Mouse (Mus musculus) liver, embryonic 14.5 days (tissue): Measurements from ENCODE around the gene Trpc4. TPM values are rescaled to one million over a fixed set of nuclear protein-coding genes. Genes with fewer than 3 reads are reported as not detected.

Source experiments
- ATAC-seq: fragments of 200-750 bp; cut with Nextera tagmentation; 2 replicates; pipeline ENCODE4 v1.8.0; 2017; ENCODE audit warnings: moderate number of reproducible peaks, mild to moderate bottlenecking, moderate library complexity; ENCODE audit not compliant: insufficient read depth
- DNase-seq, 3 experiments: peaks; one replicate each; pipeline ENCODE4 v3.0.0-alpha.2; 2012 to 2013; ENCODE audit warnings: low read depth in 3 of 3, low spot score in 3 of 3
- H3K27ac ChIP-seq: fragments of 300-500 bp; sonication (generic); 2 replicates; pipeline ENCODE4 v1.5.1; 2014; ENCODE audit warnings: moderate library complexity, mild to moderate bottlenecking, control low read depth, inconsistent platforms
- H3K27me3 ChIP-seq: fragments of 300-500 bp; sonication (generic); 2 replicates; pipeline ENCODE4 v1.6.1; 2014; ENCODE audit warnings: mild to moderate bottlenecking, low read length, moderate library complexity; ENCODE audit not compliant: control insufficient read depth, insufficient read depth
- H3K36me3 ChIP-seq: fragments of 300-500 bp; sonication (generic); replicated peaks from 2 replicates; pipeline ENCODE4 v1.6.1; 2014; ENCODE audit warnings: low read depth; ENCODE audit not compliant: control insufficient read depth, insufficient read depth
- H3K4me1 ChIP-seq, 2 experiments: fragments of 200-500 bp in 1 of 2; fragments of 300-500 bp in 1 of 2; sonication (generic) in 1 of 2; replicated peaks; 2 replicates each; pipeline ENCODE4 v1.6.1; 2012 to 2014; ENCODE audit warnings: antibody characterized with exemption in 1 of 2, inconsistent platforms in 1 of 2, low read length in 1 of 2; ENCODE audit not compliant: control insufficient read depth in 2 of 2, insufficient read depth in 2 of 2
- H3K4me2 ChIP-seq: fragments of 300-500 bp; sonication (generic); 2 replicates; pipeline ENCODE4 v1.6.1; 2014; ENCODE audit warnings: low read depth, mild to moderate bottlenecking, control low read depth, moderate library complexity
- H3K4me3 ChIP-seq, 2 experiments: fragments of 200-500 bp in 1 of 2; fragments of 300-500 bp in 1 of 2; sonication (generic) in 1 of 2; 2 replicates each; pipeline ENCODE4 v1.5.1; 2012 to 2014; ENCODE audit warnings: low read depth in 2 of 2, low read length in 2 of 2, mild to moderate bottlenecking in 2 of 2, control low read depth in 1 of 2, inconsistent platforms in 1 of 2, moderate library complexity in 1 of 2; ENCODE audit not compliant: insufficient read depth in 1 of 2
- H3K9ac ChIP-seq: fragments of 300-500 bp; sonication (generic); replicated peaks from 2 replicates; pipeline ENCODE4 v1.6.1; 2014; ENCODE audit warnings: mild to moderate bottlenecking, control low read depth, moderate library complexity
- H3K9me3 ChIP-seq: fragments of 300-500 bp; sonication (generic); 2 replicates; pipeline ENCODE4 v1.6.1; 2016; ENCODE audit warnings: low read length, mixed read lengths; ENCODE audit not compliant: control insufficient read depth
- CTCF ChIP-seq: IDR thresholded peaks from 2 replicates; pipeline ENCODE4 v1.5.1; 2016; ENCODE audit warnings: antibody characterized with exemption, low read depth, control low read depth
- EP300 ChIP-seq: IDR thresholded peaks from 2 replicates; pipeline ENCODE4 v1.6.1; 2016; ENCODE audit warnings: antibody characterized with exemption, low read depth
- WGBS: fragments of 180-500 bp; shearing (Covaris S2); extraction: QIAGEN DNeasy Blood & Tissue Kit; methylation state at CpG from one replicate; pipeline ENCODE4 v1.1.7; 2014; ENCODE audit not compliant: insufficient replicate concordance; 5-methylcytosine and 5-hydroxymethylcytosine counted together
- polyA plus RNA-seq, 2 experiments: library from polyadenylated mRNA; depleted of rRNA in 1 of 2; stranded (reverse) in 1 of 2; unstranded in 1 of 2; fragments of >200 nt; fragmentation: Nextera tagmentation in 1 of 2; extraction: Ambion mirVana in 1 of 2; gene quantifications; 2 replicates each; pipeline versions ENCODE4 v1.2.1 to v1.2.3; 2012 to 2014

Gene Trpc4
- polyA plus RNA-seq, 2 experiments, result 0.01 to 0.03 TPM

GRCm38 (mm10) chr3:54156316-54157000 is 623 bp downstream of the Trpc4 start:
- DNase-seq, result no peak
- WGBS, result under 1% methylated on average over 28 of the region's 28 CpGs
- Histone ChIP-seq H3K36me3 (no peaks in the 10 kb centered on the region), H3K27me3 (peaks cover 15% of the 10 kb centered on the region), H3K27ac (no peak overlapping the region), H3K4me3 (no peak overlapping the region), H3K4me2 (peak overlapping the region; percentile 18; the same call in 1 of the 2 replicates), H3K9me3 (no peaks in the 10 kb centered on the region), H3K4me1 (no peaks in the 10 kb centered on the region), H3K9ac (no peak overlapping the region)
- TF ChIP-seq EP300 (no peak), CTCF (no peak)
- no peak for ATAC-seq

DNA sequence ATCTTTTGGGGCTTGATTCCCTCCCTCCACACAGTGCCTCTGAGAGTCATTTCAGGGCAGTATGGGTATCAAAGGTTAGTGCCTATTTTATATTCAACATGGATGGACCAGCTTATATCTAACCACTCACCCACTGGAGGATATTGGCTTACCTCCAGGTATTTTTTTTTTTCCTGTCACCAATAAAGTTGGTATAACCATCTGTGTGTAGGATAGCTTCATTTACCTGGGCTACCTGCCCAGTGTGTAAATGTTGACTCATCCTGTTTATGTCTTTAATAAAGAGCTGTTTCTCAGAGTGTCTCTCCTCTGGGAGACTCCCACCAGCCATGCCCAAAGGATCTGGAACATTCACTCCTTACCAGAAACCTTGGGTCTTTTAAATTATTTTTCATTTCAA is 14.9 kb downstream of the Trpc4 start:
- no peaks in the 10 kb centered on the region for H3K36me3 ChIP-seq
- ATAC-seq (no peak), DNase-seq (no peak)
- TF ChIP-seq EP300 (no peak), CTCF (no peak)
- H3K27me3 ChIP-seq, result no peaks in the 10 kb centered on the region
- no peak overlapping the region for H3K27ac ChIP-seq
- H3K9me3 ChIP-seq, result no peaks in the 10 kb centered on the region
- no peak overlapping the region for H3K4me2 ChIP-seq
- no peak overlapping the region for H3K9ac ChIP-seq
- no peaks in the 10 kb centered on the region for H3K4me1 ChIP-seq
- H3K4me3 ChIP-seq, result no peak overlapping the region

- H3K4me1 ChIP-seq, result no peaks in the 10 kb centered on the region
- H3K9ac ChIP-seq, result no peak overlapping the region
- no peak overlapping the region for H3K27ac ChIP-seq
- H3K36me3 ChIP-seq, result no peaks in the 10 kb centered on the region
- 64% methylated on average over 1 of the region's 1 CpGs for WGBS
- DNase-seq, result no peak
- no peaks in the 10 kb centered on the region for H3K9me3 ChIP-seq
- TF ChIP-seq CTCF (no peak), EP300 (no peak)
- no peak overlapping the region for H3K4me2 ChIP-seq
- H3K4me3 ChIP-seq, result no peak overlapping the region
- ATAC-seq, result no peak
- H3K27me3 ChIP-seq, result no peaks in the 10 kb centered on the region
Measured at GRCm38 (mm10) chr3:54177296-54177695, 21.5 kb downstream of the Trpc4 start.

GRCm38 (mm10) chr3:54190932-54191668 is 35.3 kb downstream of the Trpc4 start:
- ATAC-seq, result peak; percentile 99
- peak; percentile 31 to 58 (median 50) for DNase-seq
- no peak overlapping the region for H3K9ac ChIP-seq
- H3K27ac ChIP-seq, result peak overlapping the region; percentile 35
- H3K9me3 ChIP-seq, result no peaks in the 10 kb centered on the region
- no peak overlapping the region for H3K4me3 ChIP-seq
- H3K4me2 ChIP-seq, result peak overlapping the region; percentile 28
- TF ChIP-seq EP300 (peak; percentile 69), CTCF (no peak)
- 23% methylated on average over 6 of the region's 6 CpGs for WGBS
- no peaks in the 10 kb centered on the region; a peak in 2 of 4 replicates for H3K4me1 ChIP-seq
- no peaks in the 10 kb centered on the region for H3K27me3 ChIP-seq
- no peaks in the 10 kb centered on the region for H3K36me3 ChIP-seq

DNA sequence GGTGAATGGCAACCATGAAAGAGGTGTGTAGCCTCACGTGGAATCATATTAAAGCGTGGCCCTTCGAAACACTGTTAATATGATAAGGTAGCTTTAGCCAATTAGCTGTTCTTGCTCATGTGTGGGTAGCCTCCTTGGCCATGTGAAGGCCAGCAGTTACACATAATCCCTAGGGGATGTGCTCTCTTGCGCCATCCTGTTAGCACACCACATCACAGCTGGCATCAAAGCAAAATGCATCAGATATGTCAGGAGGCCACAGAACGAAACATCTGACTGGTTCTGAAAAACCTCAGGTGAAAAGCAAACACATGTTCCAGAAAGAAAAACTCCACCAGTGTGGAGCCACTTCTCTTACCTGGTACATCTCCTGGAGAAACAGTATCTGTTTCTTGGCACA is 45.4 kb downstream of the Trpc4 start:
- H3K4me2 ChIP-seq, result no peak overlapping the region
- 61% methylated on average over 5 of the region's 5 CpGs for WGBS
- TF ChIP-seq EP300 (no peak), CTCF (no peak)
- H3K9me3 ChIP-seq, result no peaks in the 10 kb centered on the region
- no peaks in the 10 kb centered on the region for H3K27me3 ChIP-seq
- no peak overlapping the region for H3K27ac ChIP-seq
- H3K36me3 ChIP-seq, result no peaks in the 10 kb centered on the region
- H3K9ac ChIP-seq, result no peak overlapping the region
- H3K4me1 ChIP-seq, result no peaks in the 10 kb centered on the region
- ATAC-seq, result no peak
- no peak overlapping the region for H3K4me3 ChIP-seq
- DNase-seq, result no peak
